Mouse (Mus musculus) heart, embryonic 13.5 days (tissue): ENCODE data around the gene Ift140. TPM values are rescaled to one million over a fixed set of nuclear protein-coding genes. Genes with fewer than 3 reads are reported as not detected.

Experiments
- polyA plus RNA-seq: library from polyadenylated mRNA; unstranded; fragments of >200 nt; fragmentation: Nextera tagmentation; extraction: Ambion mirVana; gene quantifications from 2 replicates; pipeline ENCODE4 v1.2.1, GENCODE M21; 2015

Gene Ift140
- polyA plus RNA-seq, 1 experiment from 2014 or later, result 13.4 TPM

Other genes starting within 250 kb of the Ift140 start
- gene Meiob, start 211.8 kb upstream of the Ift140 start, polyA plus RNA-seq, result not detected in 2 replicates
- 47.3 and 54.5 TPM in 2 replicates for gene Hagh, start 175.9 kb upstream of the Ift140 start, polyA plus RNA-seq
- 36.9 and 39.7 TPM in 2 replicates for gene Fahd1, start 165.7 kb upstream of the Ift140 start, polyA plus RNA-seq
- gene Igfals, start 150.1 kb upstream of the Ift140 start, polyA plus RNA-seq, result 0.11 and 0.50 TPM in 2 replicates
- gene Nubp2, start 129.7 kb upstream of the Ift140 start, polyA plus RNA-seq, result 36.1 and 41.4 TPM in 2 replicates
- gene Spsb3, start 129.4 kb upstream of the Ift140 start, polyA plus RNA-seq, result 27.8 and 29.9 TPM in 2 replicates
- 20.7 and 22.5 TPM in 2 replicates for gene Eme2, start 121.0 kb upstream of the Ift140 start, polyA plus RNA-seq
- 79.2 and 81.5 TPM in 2 replicates for gene Mrps34, start 121.0 kb upstream of the Ift140 start, polyA plus RNA-seq
- gene Nme3, start 119.6 kb upstream of the Ift140 start, polyA plus RNA-seq, result 32.0 and 41.0 TPM in 2 replicates
- 24.1 and 25.2 TPM in 2 replicates for gene Mapk8ip3, start 79.1 kb upstream of the Ift140 start, polyA plus RNA-seq
- 122 and 123 TPM in 2 replicates for gene Jpt2, start 55.4 kb upstream of the Ift140 start, polyA plus RNA-seq
- 4.0 and 4.4 TPM in 2 replicates for gene Cramp1l, start 297 bp upstream of the Ift140 start, polyA plus RNA-seq
- 18.0 and 19.4 TPM in 2 replicates for gene Tmem204, start 67.5 kb downstream of the Ift140 start, polyA plus RNA-seq
- gene Telo2, start 99.9 kb downstream of the Ift140 start, polyA plus RNA-seq, result 25.1 and 29.0 TPM in 2 replicates
- 0.11 and 0.15 TPM in 2 replicates for gene Ptx4, start 104.7 kb downstream of the Ift140 start, polyA plus RNA-seq
- 15.7 and 17.9 TPM in 2 replicates for gene Clcn7, start 117.3 kb downstream of the Ift140 start, polyA plus RNA-seq
- not detected in 2 replicates for gene Ccdc154, start 146.4 kb downstream of the Ift140 start, polyA plus RNA-seq
- gene Gm38655, start 159.4 kb downstream of the Ift140 start, polyA plus RNA-seq, result 0.27 and 0.28 TPM in 2 replicates
- gene BC003965, start 168.5 kb downstream of the Ift140 start, polyA plus RNA-seq, result 22.0 and 25.2 TPM in 2 replicates
- 4.3 and 4.5 TPM in 2 replicates for gene Unkl, start 172.3 kb downstream of the Ift140 start, polyA plus RNA-seq
- 27.9 and 28.2 TPM in 2 replicates for gene Gnptg, start 224.0 kb downstream of the Ift140 start, polyA plus RNA-seq
- 27.4 and 31.7 TPM in 2 replicates for gene Tsr3, start 224.1 kb downstream of the Ift140 start, polyA plus RNA-seq
- gene Baiap3, start 240.3 kb downstream of the Ift140 start, polyA plus RNA-seq, result 0.57 and 0.69 TPM in 2 replicates